Mouse (Mus musculus): ENCODE results near the gene Susd4.
A peak's percentile ranks its signal among the peaks of the same experiment; 100 is the strongest.

The Susd4 gene

DNA sequence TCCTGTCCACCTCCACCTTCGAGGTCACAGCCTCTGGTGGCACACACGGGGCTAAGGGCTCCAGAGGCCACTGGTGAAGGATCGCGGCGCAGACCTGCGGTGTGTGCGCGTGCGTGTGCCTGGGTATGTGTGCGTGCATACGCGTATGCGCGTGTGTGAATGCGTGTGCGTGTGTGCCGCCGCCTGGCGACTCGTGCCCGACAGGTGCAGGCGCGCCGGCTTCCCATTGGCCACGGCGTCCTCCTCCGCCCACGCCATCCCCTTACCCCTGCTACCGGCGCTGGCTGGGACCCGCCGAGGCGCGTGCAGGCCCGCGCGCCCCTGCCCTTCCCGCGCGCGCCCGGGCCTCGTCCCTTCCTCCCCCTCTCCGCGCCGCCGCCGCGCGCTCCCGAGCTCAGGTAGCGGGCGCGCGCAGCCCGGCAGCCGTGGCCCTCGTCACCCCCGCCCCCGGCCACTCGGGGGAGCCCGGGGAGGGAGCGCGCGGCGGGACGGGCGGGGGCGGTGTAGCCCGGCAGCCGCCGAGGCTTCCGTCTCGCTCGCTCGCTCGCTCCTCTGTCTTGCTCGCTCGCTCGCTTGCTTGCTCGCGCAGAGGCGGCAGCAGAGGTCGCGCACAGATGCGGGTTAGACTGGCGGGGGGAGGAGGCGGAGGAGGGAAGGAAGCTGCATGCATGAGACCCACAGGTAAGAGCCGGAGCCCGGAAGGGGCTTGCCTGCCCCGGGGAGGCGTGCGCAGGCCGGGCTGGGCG, at the start of gene Susd4:
Gene Susd4 (plus strand): TSS at position 145 of the 746 bp plus-strand sequence.
- DNase-seq (ENCODE audit: low spot score in 2 of 2): peak; percentile 16 to 43

DNA sequence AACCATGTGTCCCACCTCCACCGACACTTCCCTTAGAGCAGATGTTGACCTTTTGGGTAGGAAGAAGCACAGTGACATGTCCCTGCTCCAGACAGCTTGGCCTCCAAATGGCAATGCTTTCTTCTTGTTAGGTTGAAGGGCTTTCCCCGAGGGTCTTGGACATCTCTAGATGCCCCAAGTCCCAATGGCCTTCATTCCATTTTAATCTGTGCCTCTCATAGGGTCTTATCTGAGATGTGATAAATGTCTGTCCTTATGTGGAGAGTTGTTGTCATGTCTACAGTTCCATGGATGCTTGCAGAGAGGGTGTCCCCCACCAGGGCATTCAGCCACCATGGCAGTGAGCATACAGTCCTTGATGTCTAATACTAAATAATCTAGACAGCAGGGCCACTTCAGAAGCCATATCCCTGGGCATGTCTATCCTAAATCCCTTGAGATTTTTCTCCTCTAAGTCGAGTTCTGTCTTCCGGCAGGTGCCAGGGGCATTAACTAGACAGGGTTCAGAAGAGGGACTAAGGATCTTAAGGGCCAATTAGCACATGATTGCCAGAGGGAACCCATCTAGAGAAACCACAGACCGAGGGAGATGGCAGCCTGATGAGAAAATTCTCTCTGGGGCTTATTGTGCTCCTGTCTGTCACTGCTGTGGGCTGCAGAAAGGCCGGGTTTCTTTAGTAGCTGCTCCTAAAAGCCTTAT, 49.3 kb upstream of the Susd4 start:
- DNase-seq (ENCODE audit: low spot score in 2 of 2): no peak

DNA sequence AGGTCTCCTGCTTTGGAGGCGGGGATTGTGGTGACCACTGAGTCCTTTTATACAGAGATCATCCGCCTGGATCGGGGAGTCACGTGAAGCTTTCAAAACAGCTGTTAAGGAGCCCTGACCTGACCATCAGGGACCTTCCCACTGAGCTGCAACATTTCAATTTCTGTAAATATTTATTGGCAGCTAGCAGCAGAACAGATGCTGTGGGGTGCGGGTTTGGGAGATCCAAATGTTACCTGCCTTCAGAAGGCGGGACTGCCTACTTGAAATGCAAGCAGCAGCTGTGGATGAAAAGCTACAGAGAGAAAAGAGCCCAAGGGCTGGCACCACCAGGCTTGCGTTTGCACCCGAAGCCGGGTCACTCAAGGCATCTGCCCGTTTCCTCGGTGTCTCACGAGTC, 36.1 kb upstream of the Susd4 start:
- DNase-seq (ENCODE audit: low spot score in 2 of 2): no peak

DNA sequence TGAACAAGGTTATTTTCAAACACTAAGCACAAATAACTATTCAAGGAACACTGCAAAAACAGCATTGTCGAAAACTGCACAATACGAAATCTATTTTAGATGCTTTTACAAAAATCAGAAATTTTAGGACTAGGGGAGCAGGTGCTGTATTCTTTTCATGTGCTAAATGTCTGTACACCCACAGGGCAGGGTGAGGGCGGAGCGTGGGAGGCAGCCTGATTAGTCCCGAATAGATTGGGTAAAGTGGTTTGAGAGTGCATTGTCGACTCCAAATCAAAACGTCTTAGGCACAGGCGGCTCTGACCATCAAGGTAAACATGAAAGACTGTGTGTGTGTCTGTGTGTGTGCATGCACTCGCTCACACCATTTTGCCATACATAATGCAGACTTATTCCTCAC, 34.7 kb upstream of the Susd4 start:
- no peak for DNase-seq (ENCODE audit: low spot score in 2 of 2)

DNA sequence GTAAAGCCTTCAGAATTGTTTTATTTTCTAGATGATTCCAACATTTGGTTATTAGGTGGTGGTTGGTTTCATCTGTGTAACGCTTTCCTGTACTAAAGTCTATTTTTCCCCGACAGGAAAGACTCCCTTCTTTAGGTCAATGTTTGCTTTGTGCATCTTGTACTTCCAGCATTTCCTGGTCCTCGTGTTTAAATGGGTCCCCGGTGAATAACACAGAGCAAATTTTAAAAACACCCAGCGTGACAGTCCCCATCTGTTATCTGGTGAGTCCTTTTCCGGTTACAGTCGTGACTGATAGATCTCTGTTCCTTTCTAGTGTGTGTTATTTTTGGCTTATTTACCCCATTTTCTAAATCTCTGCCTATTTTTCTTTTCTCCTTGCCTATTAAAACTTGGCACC, 31.0 kb upstream of the Susd4 start:
- DNase-seq (ENCODE audit: low spot score in 2 of 2): no peak

DNA sequence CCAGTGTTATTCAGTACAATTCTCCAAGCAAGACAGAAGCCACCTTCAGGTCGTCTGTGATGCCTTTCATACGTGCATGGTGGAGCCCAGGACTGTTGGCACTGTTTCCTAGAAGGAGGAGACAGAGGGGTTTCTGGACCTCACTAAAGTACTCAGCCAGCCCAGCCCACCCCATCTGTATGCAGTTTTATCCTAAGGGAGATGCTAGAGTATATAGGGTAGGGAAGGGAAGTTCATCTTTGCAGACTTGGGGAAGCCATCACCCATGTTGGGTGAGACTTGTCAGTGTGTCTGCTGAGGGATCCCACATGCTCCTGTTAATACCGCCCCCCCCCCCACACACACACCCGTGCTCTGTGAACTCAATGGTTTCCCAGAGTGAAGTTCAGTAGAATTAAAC, 27.8 kb upstream of the Susd4 start:
- no peak for DNase-seq (ENCODE audit: low spot score in 2 of 2)

DNA sequence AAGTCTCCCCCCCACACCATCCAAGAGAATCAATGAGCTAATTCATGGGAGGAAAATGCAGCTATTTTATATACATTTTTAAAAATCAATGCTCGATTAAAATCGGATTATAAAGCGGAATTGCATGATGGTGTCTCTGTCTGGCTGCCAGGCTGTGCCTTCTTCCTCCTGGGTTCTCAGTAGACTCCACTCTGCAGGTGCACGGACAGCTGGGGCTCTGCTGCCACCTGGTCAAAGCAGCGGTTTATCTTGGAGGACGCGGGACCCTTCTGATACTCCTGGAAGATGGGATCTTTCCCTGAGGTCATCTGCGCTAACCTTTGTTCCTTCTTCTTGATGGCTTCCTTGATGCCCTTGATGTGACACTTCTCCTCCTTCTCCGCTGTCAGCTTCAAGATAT, 16.6 kb upstream of the Susd4 start:
- DNase-seq (ENCODE audit: low spot score in 2 of 2): no peak

DNA sequence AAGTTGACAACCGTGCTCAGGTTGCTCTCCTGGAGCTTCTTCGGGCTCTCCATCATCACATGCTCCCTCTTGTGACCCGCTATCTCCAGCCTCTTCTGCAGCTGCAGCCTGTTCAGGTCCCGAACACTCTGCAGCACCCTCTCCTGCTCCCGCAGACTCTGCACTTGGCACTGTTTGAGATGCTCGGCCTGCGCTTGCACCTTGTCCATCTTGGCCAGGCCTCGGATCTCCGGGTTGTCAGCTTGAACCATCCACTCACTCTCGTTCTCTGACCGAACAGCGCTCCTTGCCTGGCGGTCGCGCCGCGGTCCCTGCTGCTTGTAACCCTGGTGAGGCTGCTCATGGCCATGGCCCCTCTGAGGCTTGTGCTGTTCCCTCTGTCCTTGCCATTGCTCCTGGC, 15.8 kb upstream of the Susd4 start:
- no peak for DNase-seq (ENCODE audit: low spot score in 2 of 2)

DNA sequence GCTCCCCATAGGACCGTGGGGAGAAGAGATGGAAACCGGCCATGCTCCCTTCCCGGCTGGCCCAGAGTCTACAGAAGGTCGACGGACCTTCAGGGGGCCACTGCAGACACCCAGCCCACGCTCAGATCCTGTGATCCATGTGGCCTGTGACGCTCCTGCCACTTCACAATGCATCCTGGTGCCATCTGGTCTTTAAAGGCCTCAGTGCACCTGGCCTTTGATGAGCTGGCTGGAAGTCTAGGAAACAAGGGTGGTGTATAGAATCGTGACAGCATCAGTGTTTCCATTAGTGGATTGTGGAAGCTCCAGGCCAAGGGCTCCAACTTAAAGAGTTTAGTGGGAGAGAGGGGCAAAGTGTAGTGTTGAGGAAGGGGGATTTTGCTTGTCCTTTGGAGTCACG, 14.6 kb upstream of the Susd4 start, which contains the start of gene Ccdc185:
Gene Ccdc185 (minus strand): TSS at position 101 of the 400 bp plus-strand sequence.
- no peak for DNase-seq (ENCODE audit: low spot score in 2 of 2)

DNA sequence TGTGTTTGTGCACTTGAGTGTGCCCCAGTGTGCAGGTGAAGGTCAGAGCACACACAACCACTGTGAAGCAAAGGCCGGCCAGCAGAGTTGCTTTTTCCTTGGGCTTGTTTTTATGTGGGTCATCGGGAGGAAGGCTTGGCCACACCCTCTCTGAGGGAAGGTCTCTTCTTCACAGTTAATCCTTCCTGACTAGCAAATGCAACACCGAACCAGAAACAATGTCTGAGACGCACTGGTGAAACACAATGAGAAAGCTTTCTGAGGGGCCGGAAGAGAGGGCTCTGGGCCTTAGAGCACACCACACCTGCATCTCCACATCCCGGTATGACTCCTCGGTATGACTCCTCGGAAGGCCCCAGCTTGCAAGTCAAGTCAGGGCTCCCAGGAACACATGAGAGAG, 12.4 kb upstream of the Susd4 start:
- DNase-seq (ENCODE audit: low spot score in 2 of 2): no peak

DNA sequence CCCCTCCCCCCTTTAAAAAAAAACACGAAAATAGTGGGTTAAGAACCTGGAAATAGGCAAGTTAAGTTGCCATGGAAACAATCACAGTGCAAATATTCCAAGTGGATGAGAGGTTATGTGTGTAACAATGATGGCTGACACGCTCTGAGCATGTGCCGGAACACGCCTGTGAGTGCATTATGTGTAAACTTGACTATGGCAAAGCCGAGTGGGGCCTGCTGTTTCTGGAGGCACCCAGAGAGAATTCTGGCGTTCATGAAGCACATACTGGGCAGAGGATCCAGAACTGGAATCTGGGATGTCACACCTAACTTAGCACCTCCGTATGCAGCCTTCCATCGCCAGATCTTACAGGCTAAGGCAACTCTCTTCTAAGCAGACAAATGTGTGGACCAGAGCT, 10.0 kb upstream of the Susd4 start:
- DNase-seq (ENCODE audit: low spot score in 2 of 2): no peak

DNA sequence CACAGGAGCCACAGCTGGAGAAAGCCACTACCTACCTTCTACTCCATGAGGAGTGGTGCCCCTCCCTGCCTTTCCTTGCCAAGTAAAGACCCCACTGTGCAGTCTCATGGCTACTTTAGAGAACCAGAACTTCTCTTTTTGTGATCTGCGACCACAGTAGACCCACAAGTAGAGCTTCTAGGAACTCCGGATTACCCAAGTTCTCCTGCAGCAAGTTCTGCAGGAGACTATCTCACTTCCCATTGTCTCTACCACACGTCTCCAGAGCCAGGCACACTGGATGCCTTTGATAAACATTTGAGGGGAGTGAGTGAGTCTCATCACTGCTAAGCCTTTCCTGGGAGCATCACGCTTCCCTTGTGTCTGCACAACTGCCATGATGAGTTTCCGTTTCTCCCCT, 8.8 kb upstream of the Susd4 start:
- no peak for DNase-seq (ENCODE audit: low spot score in 2 of 2)

DNA sequence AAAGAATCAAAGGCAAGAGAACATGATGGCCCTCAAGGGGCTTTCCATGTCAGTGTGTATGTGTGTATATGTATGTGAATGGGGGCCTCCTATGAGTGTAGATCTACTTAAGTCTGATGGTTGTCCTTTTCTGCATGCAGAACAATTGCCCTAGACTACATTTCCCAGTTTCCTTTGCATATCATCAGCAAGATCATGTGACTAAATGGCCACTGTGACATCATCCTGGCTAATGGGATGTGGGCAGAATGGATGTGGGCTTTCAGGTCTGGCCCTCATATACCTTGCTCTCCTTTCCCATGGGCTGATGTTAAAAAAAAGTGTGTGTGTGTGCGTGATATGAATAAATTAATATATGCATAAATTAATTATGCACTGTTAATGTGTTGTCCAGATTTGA, 4.9 kb upstream of the Susd4 start:
- no peak for DNase-seq (ENCODE audit: low spot score in 2 of 2)

DNA sequence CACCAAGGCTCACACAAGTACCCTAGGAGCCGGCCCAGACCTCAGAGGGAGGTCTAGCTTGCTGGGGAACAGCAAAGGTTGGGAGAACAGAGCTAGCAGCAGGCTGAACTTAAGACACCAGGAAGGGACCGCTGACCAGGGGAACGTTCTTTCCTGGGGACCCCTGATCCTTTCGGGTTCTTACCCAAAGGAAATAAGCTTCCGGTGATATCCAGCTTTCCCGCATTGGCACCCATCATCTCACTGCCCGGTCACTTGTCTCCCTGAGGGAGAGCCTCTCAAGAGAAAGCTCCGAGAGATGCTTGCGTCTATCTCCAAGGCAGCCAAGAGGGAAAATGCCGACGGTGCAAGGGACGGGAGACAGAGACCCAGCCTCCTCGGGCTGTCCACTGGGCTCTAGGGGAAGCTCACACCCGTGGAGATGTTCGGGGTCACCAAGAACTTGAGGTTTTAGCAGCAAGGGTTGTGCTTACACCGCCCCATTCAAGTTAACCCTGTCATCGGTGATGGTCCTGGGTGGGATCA, 407 bp upstream of the Susd4 start:
- no peak for DNase-seq (ENCODE audit: low spot score in 2 of 2)

DNA sequence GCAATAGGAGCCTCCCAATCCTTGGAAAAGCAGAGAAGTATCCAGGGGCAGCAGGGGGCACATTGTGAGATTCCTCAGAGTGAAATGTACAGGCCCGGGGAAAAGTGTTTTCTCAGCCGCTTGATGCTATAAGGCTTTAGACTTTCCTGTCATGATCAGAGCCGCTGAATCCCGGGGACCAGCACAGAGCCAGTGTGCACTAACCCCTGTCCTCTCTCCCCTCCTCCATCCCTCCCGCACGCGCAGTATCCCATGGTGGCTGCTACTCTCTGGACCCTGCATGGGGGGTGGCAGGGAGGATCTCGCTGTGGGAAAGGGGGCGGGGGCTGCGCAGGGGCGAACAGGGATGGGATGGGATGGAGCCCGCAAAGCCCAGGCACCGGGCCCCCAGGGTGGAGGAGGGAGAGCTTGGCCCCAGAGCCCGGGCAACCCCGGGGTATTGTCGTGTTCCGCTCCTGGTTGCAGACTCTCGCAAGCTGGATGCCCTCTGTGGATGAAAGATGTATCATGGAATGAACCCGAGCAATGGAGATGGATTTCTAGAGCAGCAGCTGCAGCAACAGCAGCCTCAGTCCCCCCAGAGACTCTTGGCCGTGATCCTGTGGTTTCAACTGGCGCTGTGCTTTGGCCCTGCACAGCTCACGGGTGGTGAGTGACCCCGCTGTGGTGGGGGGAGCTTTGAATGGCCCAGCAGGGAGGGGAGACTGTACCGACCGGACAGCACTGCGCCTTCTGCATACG, 1.1 kb downstream of the Susd4 start:
- DNase-seq (ENCODE audit: low spot score in 2 of 2): peak in 1 of 2 experiments; percentile 12

DNA sequence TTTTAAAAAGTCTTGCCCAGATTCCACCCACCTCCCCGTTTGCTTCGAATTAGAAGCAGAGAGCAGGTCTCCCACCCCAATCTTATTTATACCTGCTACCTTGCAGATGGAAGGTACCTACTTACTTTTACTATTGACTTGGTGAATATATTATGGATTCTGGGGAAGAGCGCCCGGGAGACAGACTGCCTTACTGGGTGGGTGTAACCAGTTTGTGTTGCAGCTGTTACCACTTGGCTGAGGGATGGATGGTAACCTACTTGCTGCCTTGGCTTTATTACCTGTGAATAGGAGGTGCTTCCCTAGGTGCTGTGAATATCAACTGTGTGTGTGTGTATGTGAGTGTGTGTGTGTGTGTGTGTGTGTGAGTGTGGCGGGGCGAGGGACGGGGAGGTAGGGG, 11.9 kb downstream of the Susd4 start:
- no peak for DNase-seq (ENCODE audit: low spot score in 2 of 2)

DNA sequence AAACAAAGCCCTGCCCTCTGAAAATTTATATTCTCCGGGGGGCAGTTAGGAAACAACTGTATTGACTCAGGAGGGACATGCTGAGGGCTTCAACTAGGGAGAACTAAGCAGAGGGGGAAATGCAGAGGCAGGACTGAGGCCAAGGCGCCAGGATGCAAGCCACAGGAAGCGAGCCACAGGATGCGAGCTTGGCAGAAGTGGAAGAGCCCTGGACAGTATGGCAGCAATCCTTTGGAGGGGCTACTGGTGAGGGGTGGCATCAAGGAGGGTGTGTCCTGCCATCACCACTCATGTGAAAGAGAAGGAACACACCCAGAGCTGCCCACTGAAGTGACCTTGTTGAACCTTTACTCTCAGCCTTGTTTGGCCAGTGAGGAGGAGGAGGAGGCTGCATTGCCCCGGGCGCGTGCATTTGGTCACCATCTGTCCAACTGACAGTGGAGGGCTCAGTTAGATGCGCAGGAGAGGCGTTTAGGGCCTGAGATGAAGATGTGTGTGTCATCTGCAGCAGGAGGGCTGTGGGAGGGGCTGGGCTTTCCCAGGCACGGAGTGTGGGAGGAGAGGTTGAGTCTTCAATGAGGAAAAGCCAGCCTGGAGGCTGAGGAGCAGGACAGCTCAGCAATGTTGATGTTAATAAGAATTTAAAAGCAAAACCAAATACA, 13.2 kb downstream of the Susd4 start:
- no peak for DNase-seq (ENCODE audit: low spot score in 2 of 2)

DNA sequence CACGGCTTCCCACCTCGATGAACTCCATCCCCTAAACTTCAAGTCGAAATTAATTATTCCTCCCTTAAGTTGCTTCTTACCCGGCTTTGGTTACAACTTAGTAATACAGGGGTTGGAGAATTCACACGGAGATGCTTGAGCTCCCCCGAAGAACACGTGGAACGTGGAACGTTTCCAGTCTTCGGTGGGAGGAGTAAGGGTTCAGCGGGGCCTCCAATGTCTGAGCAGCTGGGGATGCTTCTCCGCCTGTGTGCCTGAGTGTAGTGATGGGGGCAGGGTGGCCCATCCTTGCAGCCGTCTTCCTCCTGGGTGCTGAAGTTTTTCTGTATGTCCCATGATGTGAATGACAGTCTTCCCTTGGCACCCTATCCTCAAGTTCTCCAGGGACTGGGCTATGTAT, 14.6 kb downstream of the Susd4 start:
- DNase-seq (ENCODE audit: low spot score in 2 of 2): no peak

DNA sequence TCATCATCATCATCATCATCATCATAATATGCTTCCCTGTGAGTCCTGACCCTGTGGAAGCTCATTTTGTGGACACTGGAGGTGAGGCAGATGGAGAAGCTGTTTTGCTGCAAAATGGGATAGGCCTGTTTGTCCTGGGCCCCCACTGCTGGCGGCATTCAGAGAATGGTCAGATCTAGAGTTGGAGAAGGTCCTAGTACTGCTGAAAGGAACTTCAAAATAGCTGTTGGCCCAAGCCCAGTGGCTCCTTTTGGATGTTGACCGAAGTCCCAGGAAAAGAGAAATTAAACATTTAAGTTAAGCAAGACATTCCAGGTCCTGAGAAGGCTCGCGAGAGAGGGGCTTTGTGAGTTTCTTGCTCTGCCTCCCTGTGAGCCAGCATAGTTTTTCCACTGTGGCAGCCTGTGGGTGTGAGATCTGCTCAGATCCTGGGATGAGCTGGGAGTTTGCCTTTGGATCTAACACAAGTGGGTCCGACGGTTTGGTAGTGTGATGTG, 15.4 kb downstream of the Susd4 start:
- no peak for DNase-seq (ENCODE audit: low spot score in 2 of 2)

DNA sequence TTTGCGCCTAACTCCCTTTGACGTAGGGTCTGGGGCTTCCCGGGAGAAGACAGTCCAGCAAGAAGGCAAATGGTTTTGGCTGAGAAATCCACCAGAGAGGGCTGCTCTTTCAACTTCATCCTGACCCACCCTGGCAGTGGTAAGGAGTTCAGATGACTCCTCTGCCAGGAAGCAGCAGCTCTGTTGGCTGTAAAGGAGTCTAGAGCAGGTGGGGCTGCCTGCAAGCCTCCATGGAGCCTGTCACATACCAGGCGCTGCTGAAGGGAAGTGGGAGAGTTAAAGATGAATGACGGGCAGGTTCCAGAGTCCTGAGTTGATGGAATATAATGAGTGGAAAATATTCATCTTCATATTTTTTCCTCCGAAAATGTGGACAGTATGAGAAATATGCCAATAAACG, 20.1 kb downstream of the Susd4 start:
- no peak for DNase-seq (ENCODE audit: low spot score in 2 of 2)

DNA sequence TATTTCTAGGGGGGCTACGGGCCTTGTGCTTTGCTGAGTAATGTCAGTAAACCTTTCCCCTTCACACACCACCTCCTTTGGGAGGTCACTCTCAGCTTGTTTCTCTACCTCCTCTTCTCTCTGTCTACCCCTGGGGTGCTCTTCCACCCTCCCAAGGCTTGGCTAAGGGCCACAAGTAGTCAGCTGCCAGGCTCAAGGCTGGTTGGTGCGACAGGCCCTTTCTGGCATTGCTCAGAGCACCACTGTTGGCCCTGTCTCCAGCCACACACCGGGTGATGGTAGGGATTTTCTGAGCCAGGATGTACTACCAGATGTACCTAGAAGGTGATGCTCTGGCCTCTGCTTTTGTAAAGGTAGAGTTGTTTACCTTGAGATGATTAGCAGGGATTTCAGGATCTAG, 21.1 kb downstream of the Susd4 start:
- DNase-seq (ENCODE audit: low spot score in 2 of 2): no peak

DNA sequence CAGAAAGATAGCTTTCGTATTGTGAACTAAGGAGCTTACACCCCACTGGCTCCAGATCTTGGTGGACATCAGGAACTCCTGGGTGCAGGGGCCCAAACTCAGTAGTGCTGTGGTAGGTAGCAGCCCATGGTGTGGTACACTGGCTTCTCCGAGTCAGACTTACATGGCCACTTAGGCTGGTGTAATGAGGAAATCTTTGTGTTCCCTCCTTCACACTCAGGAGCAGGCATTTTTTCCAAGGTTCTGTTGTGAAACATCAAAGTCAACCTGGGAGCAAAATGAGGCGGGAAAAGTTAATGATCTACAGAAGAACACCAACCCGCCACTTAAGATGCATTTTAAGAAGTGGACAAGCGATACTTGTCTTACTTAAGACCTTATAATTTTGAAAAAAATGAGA, 21.8 kb downstream of the Susd4 start:
- no peak for DNase-seq (ENCODE audit: low spot score in 2 of 2)

All from urinary bladder, adult 18-20 months (tissue).